Mouse (Mus musculus): ENCODE results near the gene Irf4.

Gene Irf4

GRCm38 (mm10) chr13:30760374-30761090, 11.5 kb downstream of the Irf4 start:
- Histone ChIP-seq H3K9me3 (ENCODE audit: low read length) (no peaks in the 10 kb centered on the region), H3K36me3 (ENCODE audit: insufficient read depth, low read length) (no peaks in the 10 kb centered on the region), H3K27me3 (ENCODE audit: insufficient read depth, low read length) (peaks cover 9% of the 10 kb centered on the region; the same call in 1 of the 2 replicates), H3K4me3 (replicated peaks; ENCODE audit: low read length) (no peak overlapping the region), H3K4me1 (replicated peaks; ENCODE audit: low read depth, low read length) (no peaks in the 10 kb centered on the region)
- TF ChIP-seq CTCF (conservative IDR thresholded peaks at IDR 0.05; ENCODE audit: low read length) (no peak), POU5F1 (IDR thresholded peaks at IDR 0.05; ENCODE audit: borderline replicate concordance, low read length) (no peak), NANOG (IDR thresholded peaks at IDR 0.05; ENCODE audit: borderline replicate concordance, low read length) (no peak)

DNA sequence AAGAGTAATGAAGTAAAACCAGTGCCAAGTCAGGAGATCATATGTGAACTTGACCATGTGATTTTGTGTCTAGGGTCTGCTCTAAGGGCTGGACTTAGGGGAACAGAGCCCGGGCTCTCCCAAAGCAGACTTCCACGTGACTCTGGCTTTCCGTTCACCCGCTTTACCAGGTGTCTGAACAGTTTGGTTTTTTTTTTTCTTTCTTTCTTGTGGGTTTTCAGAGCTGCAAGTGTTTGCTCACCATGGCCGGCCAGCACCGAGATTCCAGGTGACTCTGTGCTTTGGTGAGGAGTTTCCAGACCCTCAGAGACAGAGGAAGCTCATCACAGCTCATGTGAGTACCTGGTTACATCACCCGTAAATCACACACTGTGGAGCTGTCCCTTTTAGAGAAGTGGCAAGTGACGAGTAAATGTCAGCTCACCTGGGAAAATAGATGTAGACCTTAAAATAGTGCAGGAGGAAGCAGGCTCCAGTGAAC, 12.2 kb downstream of the Irf4 start:
- peaks cover 8% of the 10 kb centered on the region; the same call in 1 of the 2 replicates for H3K27me3 ChIP-seq (ENCODE audit: insufficient read depth, low read length)
- no peak overlapping the region for H3K4me3 ChIP-seq (replicated peaks; ENCODE audit: low read length)
- no peaks in the 10 kb centered on the region for H3K9me3 ChIP-seq (ENCODE audit: low read length)
- H3K36me3 ChIP-seq (ENCODE audit: insufficient read depth, low read length): no peaks in the 10 kb centered on the region
- no peak for TF ChIP-seq POU5F1 (IDR thresholded peaks at IDR 0.05; ENCODE audit: borderline replicate concordance, low read length)
- TF ChIP-seq CTCF (conservative IDR thresholded peaks at IDR 0.05; ENCODE audit: low read length): no peak
- TF ChIP-seq NANOG (IDR thresholded peaks at IDR 0.05; ENCODE audit: borderline replicate concordance, low read length): no peak
- no peaks in the 10 kb centered on the region for H3K4me1 ChIP-seq (replicated peaks; ENCODE audit: low read depth, low read length)

DNA sequence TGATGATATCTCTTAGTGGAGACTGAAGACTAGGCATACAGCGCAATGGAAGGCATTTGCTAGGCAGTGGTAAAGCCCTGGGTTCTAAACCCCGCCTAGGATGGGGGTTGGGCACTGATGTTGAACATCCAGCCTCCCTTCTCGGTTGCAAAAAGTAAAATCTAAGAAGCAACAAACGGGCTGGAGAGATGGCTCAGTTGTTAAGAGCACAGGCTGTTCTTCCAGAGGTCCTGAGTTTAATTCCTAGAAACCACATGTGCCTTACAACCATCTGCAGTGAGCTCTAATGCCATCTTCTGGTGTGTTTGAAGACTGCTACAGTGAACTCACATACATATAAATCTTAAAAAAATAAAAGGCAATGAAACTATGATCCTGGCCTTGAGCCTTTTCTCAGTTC, 13.2 kb downstream of the Irf4 start:
- Histone ChIP-seq H3K4me1 (replicated peaks; ENCODE audit: low read depth, low read length) (no peaks in the 10 kb centered on the region), H3K9me3 (ENCODE audit: low read length) (no peaks in the 10 kb centered on the region), H3K4me3 (replicated peaks; ENCODE audit: low read length) (no peak overlapping the region), H3K27me3 (ENCODE audit: insufficient read depth, low read length) (peaks cover 6% of the 10 kb centered on the region; the same call in 1 of the 2 replicates), H3K36me3 (ENCODE audit: insufficient read depth, low read length) (no peaks in the 10 kb centered on the region)
- no peak for TF ChIP-seq POU5F1 (IDR thresholded peaks at IDR 0.05; ENCODE audit: borderline replicate concordance, low read length)
- TF ChIP-seq NANOG (IDR thresholded peaks at IDR 0.05; ENCODE audit: borderline replicate concordance, low read length): no peak
- no peak for TF ChIP-seq CTCF (conservative IDR thresholded peaks at IDR 0.05; ENCODE audit: low read length)

DNA sequence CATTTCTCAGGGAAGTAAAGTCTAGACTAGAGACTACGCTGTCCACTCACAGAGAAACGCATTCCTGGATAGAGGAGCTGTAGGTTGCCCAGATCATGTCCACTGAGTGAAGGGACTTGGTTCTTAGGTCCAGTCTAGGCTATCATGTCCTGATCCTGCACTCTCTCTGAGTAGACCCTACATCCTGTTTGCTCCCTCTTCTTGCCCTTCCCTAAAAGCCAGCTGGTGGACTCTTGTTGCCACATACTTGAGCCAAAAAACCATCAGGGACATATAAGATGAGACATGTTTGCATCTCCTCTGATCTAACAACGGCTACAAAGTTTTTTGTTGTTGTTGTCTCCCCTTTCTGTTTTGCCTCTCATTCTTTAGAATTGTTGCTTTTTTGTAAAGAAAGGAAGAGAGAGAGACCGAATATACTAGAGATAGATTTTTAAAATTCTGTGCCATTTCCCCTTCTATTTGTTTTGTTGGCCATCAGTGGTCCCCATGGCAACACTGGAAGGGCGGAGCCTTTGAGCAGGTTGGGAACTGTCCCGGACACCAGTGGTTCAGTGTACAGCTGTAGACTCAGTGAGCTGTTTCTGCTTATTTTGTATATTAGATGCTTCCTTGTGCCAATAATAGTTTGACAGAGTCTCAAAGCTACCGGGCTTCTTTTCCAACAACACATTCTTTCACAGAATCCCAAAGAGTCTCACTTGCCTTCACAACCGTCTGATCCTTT, 15.2 kb downstream of the Irf4 start:
- H3K4me3 ChIP-seq (replicated peaks; ENCODE audit: low read length): no peak overlapping the region
- TF ChIP-seq POU5F1 (IDR thresholded peaks at IDR 0.05; ENCODE audit: borderline replicate concordance, low read length): no peak
- TF ChIP-seq NANOG (IDR thresholded peaks at IDR 0.05; ENCODE audit: borderline replicate concordance, low read length): no peak
- TF ChIP-seq CTCF (conservative IDR thresholded peaks at IDR 0.05; ENCODE audit: low read length): no peak
- H3K36me3 ChIP-seq (ENCODE audit: insufficient read depth, low read length): no peaks in the 10 kb centered on the region
- H3K27me3 ChIP-seq (ENCODE audit: insufficient read depth, low read length): no peaks in the 10 kb centered on the region
- H3K9me3 ChIP-seq (ENCODE audit: low read length): no peaks in the 10 kb centered on the region
- H3K4me1 ChIP-seq (replicated peaks; ENCODE audit: low read depth, low read length): no peaks in the 10 kb centered on the region

GRCm38 (mm10) chr13:30765906-30766305, 16.9 kb downstream of the Irf4 start:
- TF ChIP-seq POU5F1 (IDR thresholded peaks at IDR 0.05; ENCODE audit: borderline replicate concordance, low read length) (no peak), NANOG (IDR thresholded peaks at IDR 0.05; ENCODE audit: borderline replicate concordance, low read length) (no peak), CTCF (conservative IDR thresholded peaks at IDR 0.05; ENCODE audit: low read length) (no peak)
- no peaks in the 10 kb centered on the region for H3K9me3 ChIP-seq (ENCODE audit: low read length)
- no peak overlapping the region for H3K4me3 ChIP-seq (replicated peaks; ENCODE audit: low read length)
- no peaks in the 10 kb centered on the region; the same call in 1 of the 2 replicates for H3K27me3 ChIP-seq (ENCODE audit: insufficient read depth, low read length)
- H3K4me1 ChIP-seq (replicated peaks; ENCODE audit: low read depth, low read length): no peaks in the 10 kb centered on the region
- H3K36me3 ChIP-seq (ENCODE audit: insufficient read depth, low read length): no peaks in the 10 kb centered on the region

DNA sequence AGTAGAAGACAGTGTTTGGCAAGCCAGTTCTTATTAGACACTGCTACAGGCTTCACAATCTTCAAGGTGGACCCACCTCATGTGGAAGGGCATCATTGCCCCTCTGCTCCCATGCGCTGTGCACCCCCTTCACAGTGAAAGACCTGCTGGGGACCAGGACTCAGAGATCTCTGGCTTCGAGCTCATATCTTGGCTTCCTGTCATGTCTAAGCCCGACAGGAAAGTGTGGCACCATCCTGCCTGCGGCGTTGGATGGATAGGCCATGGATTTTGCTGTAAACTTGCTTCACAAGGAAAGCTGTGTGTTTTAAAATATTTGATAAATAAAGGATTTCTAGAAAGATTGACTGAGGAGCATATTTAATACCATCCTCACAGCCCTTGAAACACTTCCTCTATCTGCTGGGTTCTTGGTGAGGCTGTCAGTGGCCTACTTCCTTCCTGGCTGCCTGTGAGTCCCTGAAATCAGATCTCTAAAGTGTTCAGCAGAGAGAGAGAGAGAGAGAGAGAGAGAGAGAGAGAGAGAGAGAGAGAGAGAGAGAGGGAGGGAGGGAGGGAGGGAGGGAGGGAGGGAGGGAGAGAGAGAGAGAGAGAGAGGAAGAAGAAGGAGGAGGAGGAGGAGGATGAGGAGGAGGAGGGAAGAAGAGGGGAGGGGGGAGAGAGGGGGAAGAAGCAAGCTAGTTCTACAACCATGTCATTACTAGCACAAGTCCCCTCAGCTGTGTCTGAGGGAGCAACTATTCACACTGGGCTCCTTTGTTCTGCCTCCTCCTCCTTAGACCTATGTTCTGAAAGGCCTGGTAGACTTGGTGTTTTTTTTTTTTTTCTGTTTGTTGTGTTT, 17.8 kb downstream of the Irf4 start:
- Histone ChIP-seq H3K36me3 (ENCODE audit: insufficient read depth, low read length) (no peaks in the 10 kb centered on the region), H3K9me3 (ENCODE audit: low read length) (no peaks in the 10 kb centered on the region), H3K27me3 (ENCODE audit: insufficient read depth, low read length) (no peaks in the 10 kb centered on the region; the same call in 1 of the 2 replicates), H3K4me3 (replicated peaks; ENCODE audit: low read length) (no peak overlapping the region), H3K4me1 (replicated peaks; ENCODE audit: low read depth, low read length) (no peaks in the 10 kb centered on the region)
- TF ChIP-seq NANOG (IDR thresholded peaks at IDR 0.05; ENCODE audit: borderline replicate concordance, low read length) (no peak), CTCF (conservative IDR thresholded peaks at IDR 0.05; ENCODE audit: low read length) (no peak), POU5F1 (IDR thresholded peaks at IDR 0.05; ENCODE audit: borderline replicate concordance, low read length) (no peak)

DNA sequence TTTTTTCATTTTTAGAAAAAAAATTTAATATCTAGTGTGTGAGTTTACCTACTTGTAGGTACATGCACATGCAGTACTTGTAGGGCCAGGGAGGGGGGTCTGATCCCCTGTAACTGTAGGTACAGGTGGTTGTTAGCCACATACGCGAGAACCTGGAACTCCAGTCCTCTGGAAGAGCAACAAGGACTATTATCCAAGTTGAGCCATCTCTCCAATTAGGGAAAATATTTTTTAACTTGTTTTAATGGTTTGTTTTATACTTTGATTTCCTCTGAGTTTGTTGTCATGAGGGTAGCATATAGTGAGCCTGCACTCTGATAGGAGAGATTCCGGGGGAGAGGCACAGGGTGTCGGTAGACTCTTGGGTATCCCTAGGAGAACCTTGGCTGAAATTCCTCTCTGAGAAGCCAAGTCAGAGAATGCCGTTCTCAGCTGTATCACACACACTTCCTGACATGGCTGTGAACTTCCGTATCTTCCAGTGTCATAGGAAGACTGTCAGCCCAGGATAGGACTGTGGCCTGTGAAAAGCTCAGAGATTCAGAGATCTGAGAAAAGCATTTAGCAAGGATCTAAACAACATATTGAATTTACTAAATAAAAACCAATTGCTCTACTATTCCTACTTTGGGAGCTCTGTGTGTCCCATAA, 18.6 kb downstream of the Irf4 start:
- Histone ChIP-seq H3K9me3 (ENCODE audit: low read length) (no peaks in the 10 kb centered on the region), H3K4me3 (replicated peaks; ENCODE audit: low read length) (no peak overlapping the region)

More for the DNA sequence above, 18.6 kb downstream of the Irf4 start:
- no peaks in the 10 kb centered on the region for H3K36me3 ChIP-seq (ENCODE audit: insufficient read depth, low read length)
- TF ChIP-seq POU5F1 (IDR thresholded peaks at IDR 0.05; ENCODE audit: borderline replicate concordance, low read length) (no peak), CTCF (conservative IDR thresholded peaks at IDR 0.05; ENCODE audit: low read length) (no peak), NANOG (IDR thresholded peaks at IDR 0.05; ENCODE audit: borderline replicate concordance, low read length) (no peak)
- no peaks in the 10 kb centered on the region for H3K4me1 ChIP-seq (replicated peaks; ENCODE audit: low read depth, low read length)
- no peaks in the 10 kb centered on the region; the same call in 1 of the 2 replicates for H3K27me3 ChIP-seq (ENCODE audit: insufficient read depth, low read length)
